Mouse (Mus musculus) heart, embryonic 14.5 days (tissue): ENCODE measurements around the gene Tmprss15. TPM values are rescaled to one million over a fixed set of nuclear protein-coding genes. Genes with fewer than 3 reads are reported as not detected.

Experiments used
- ATAC-seq: fragments of 200-750 bp; cut with Nextera tagmentation; 2 replicates; pipeline ENCODE4 v1.8.0; 2017; ENCODE audit warnings: low read depth, moderate TSS enrichment; ENCODE audit not compliant: insufficient number of reproducible peaks, insufficient read depth, low FRiP score
- H3K27ac ChIP-seq, 2 experiments: fragments of 200-500 bp in 1 of 2; fragments of 300-500 bp in 1 of 2; sonication (generic) in 1 of 2; replicated peaks in 1 of 2; 2 replicates each; pipeline ENCODE4 v1.5.1; 2012 to 2014; ENCODE audit warnings: low read depth in 2 of 2, low read length in 2 of 2, control low read depth in 1 of 2, mild to moderate bottlenecking in 1 of 2, mixed read lengths in 1 of 2; ENCODE audit not compliant: control insufficient read depth in 1 of 2, insufficient read depth in 1 of 2
- H3K27me3 ChIP-seq: fragments of 300-500 bp; sonication (generic); 2 replicates; pipeline ENCODE4 v1.6.1; 2014; ENCODE audit warnings: mild to moderate bottlenecking, low read length, control low read depth; ENCODE audit not compliant: control insufficient read depth, insufficient read depth
- H3K36me3 ChIP-seq: fragments of 300-500 bp; sonication (generic); 2 replicates; pipeline ENCODE4 v1.6.1; 2014; ENCODE audit warnings: mild to moderate bottlenecking, control low read depth, low read length, mixed read lengths; ENCODE audit not compliant: control insufficient read depth, insufficient read depth
- H3K4me1 ChIP-seq, 2 experiments: fragments of 200-500 bp in 1 of 2; fragments of 300-500 bp in 1 of 2; sonication (generic) in 1 of 2; 2 replicates each; pipeline ENCODE4 v1.6.1; 2012 to 2014; ENCODE audit warnings: low read length in 2 of 2, control low read depth in 1 of 2, mixed read lengths in 1 of 2; ENCODE audit not compliant: control insufficient read depth in 2 of 2, insufficient read depth in 2 of 2
- H3K4me2 ChIP-seq: fragments of 300-500 bp; sonication (generic); 2 replicates; pipeline ENCODE4 v1.6.1; 2014; ENCODE audit warnings: mild to moderate bottlenecking, low read length
- H3K4me3 ChIP-seq, 2 experiments: fragments of 200-500 bp in 1 of 2; fragments of 300-500 bp in 1 of 2; sonication (generic) in 1 of 2; 2 replicates each; pipeline ENCODE4 v1.5.1; 2012 to 2014; ENCODE audit warnings: low read length in 2 of 2, mild to moderate bottlenecking in 2 of 2, control low read depth in 1 of 2, low read depth in 1 of 2, moderate library complexity in 1 of 2; ENCODE audit not compliant: control insufficient read depth in 1 of 2, insufficient read depth in 1 of 2
- H3K9ac ChIP-seq: fragments of 300-500 bp; sonication (generic); 2 replicates; pipeline ENCODE4 v1.6.1; 2014; ENCODE audit warnings: mild to moderate bottlenecking, low read length
- H3K9me3 ChIP-seq: fragments of 300-500 bp; sonication (generic); 2 replicates; pipeline ENCODE4 v1.6.1; 2016; ENCODE audit warnings: low read length, control low read depth; ENCODE audit not compliant: control insufficient read depth
- WGBS: fragments of 180-500 bp; shearing (Covaris S2); extraction: QIAGEN DNeasy Blood & Tissue Kit; methylation state at CpG from one replicate; pipeline ENCODE4 v1.1.7; 2014; 5-methylcytosine and 5-hydroxymethylcytosine counted together
- polyA plus RNA-seq: library from polyadenylated mRNA; unstranded; fragments of >200 nt; fragmentation: Nextera tagmentation; extraction: Ambion mirVana; gene quantifications from 2 replicates; pipeline ENCODE4 v1.2.1, GENCODE M21; 2014

The Tmprss15 gene
- not detected in 2 replicates for polyA plus RNA-seq

DNA sequence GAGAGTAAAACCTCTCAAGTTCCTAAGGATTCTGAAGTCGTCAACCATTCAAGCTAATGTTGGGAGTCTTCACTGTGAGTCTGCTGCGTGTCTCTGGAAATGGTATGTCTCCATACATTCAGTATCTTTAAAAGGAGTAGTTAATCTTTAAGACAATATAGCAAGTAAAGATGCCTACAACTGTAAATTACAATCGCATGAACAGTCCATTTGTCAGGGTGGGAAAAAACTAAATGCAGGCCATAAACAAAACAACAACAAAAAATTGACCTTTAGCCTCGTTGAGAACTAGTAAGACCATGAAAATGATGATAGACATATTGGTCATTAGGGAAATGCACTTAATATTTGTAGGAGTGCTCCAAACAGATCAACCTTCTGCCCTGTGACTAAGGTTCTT lies at the start of gene Tmprss15:
Gene Tmprss15, minus strand, starts transcription at position 101 of the 400 bp plus-strand sequence.
- no peaks in the 10 kb centered on the region for H3K36me3 ChIP-seq
- 77% methylated on average over 4 of the region's 4 CpGs for WGBS
- no peak within 1 kb of the TSS for H3K9ac ChIP-seq
- ATAC-seq = no peak
- H3K9me3 ChIP-seq = no peaks in the 10 kb centered on the region
- H3K27me3 ChIP-seq = no peaks in the 10 kb centered on the region
- H3K4me3 ChIP-seq = no peak within 1 kb of the TSS
- no peak within 1 kb of the TSS for H3K4me2 ChIP-seq
- H3K4me1 ChIP-seq = no peaks in the 10 kb centered on the region
- no peak within 1 kb of the TSS for H3K27ac ChIP-seq

DNA sequence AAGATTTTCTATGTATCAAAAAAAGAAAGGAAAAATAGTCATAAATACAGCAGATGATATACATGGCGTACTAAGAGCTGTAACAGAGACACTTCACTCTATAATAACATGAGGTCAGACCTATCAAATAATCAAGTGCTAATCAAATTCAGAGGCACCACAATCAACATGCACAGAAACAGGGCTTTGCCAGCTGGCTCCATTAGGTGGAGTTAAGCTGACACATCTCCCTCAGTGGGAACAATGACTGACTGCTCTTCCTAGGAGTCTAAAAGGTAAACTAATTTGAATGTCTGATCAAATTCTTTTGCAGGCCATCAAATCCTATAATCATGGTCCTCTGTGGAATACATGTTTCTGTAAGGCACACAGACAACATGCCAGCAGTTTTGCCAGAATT lies 24.0 kb upstream of the Tmprss15 start:
- Histone ChIP-seq H3K4me1 (no peaks in the 10 kb centered on the region), H3K9me3 (no peaks in the 10 kb centered on the region), H3K27ac (no peak overlapping the region), H3K9ac (no peak overlapping the region), H3K4me3 (no peak overlapping the region), H3K27me3 (no peaks in the 10 kb centered on the region), H3K36me3 (no peaks in the 10 kb centered on the region), H3K4me2 (no peak overlapping the region)
- ATAC-seq = no peak
- 74% methylated on average over 1 of the region's 1 CpGs for WGBS

DNA sequence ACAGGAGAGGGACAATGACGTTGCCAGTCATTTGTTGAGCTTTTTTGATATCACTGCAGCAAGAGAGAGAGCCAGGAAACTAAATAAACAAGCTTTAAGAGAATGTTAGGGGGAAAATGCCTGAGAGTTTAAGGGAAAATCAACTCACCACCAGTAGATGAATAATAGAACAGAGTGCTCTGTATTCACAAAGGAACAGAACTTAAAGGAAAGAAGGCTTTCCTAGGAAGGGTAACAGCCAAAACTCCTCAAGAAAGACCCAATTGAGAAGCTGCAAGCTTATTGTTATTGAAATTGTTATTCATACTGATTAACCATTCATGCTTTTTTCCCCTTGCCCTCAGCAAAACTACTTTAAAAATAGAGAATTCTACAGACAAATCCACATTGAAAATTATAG lies 18.6 kb upstream of the Tmprss15 start:
- 34% methylated on average over 1 of the region's 1 CpGs for whole genome bisulfite sequencing
- no peak overlapping the region for H3K4me3 ChIP-seq
- H3K4me2 ChIP-seq = no peak overlapping the region
- H3K9me3 ChIP-seq = no peaks in the 10 kb centered on the region
- H3K27ac ChIP-seq = no peak overlapping the region
- no peaks in the 10 kb centered on the region for H3K27me3 ChIP-seq
- ATAC-seq = no peak
- H3K4me1 ChIP-seq = no peaks in the 10 kb centered on the region
- H3K36me3 ChIP-seq = no peaks in the 10 kb centered on the region
- no peak overlapping the region for H3K9ac ChIP-seq

DNA sequence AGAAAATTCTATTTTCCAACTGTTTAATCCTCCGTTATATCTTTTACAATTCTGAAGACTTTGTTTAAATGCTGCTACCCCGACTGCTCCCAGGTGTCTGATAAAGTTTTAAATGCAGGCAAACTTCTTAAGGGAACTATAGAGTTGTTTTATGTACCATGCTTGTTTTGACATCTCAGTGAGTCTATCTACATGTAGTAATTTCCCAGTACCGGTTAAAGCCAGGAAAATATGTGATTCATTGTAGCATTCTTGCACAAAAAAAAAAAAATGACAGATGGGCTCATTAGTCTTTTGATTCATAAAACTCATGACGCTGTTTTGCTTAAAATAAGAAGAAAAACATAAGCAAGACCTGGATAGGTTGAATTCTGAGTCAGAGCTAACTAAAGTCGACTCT lies 18.1 kb upstream of the Tmprss15 start:
- 73% methylated on average over 5 of the region's 5 CpGs for WGBS
- ATAC-seq = no peak
- no peak overlapping the region for H3K4me2 ChIP-seq
- H3K4me1 ChIP-seq = no peaks in the 10 kb centered on the region
- H3K27me3 ChIP-seq = no peaks in the 10 kb centered on the region
- no peak overlapping the region for H3K27ac ChIP-seq
- H3K9me3 ChIP-seq = no peaks in the 10 kb centered on the region
- no peaks in the 10 kb centered on the region for H3K36me3 ChIP-seq
- H3K4me3 ChIP-seq = no peak overlapping the region
- no peak overlapping the region for H3K9ac ChIP-seq

DNA sequence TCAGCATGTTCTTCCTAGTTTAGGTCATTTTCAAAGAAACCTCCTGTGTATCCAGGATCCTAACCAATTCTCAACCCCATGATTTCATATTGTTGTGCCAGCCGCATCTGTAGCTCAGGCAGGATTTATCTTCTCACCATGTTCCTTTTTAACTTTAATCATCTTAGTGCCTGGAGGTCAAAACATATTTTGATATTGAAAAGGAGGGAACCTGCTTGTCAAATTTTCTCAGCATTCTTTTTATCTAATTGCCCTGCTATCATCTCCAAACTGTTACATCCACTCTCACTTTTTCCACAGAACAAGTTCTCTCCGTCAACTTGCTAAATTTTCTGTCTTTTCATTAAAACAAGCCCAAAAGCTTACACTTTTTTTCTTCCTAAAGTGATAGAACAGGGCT lies 9.4 kb upstream of the Tmprss15 start:
- no peak for ATAC-seq

DNA sequence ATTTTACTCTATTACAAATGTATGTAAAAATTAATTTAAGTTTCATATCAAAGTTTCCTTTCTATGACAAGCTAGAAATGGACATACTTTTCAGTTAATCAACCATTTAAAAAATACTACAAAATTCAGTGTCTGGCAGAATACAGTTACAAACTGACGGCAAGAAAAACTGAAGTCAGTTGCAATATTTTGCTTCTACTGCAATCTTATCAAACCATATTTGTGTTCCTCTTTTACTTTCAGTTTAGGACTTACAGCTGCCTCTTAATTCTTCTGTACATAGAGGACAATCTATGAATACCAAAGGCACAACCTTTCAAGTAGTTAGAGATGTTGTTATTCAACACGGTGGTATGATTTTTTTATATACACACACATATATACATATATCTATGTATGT lies 7.4 kb upstream of the Tmprss15 start:
- Histone ChIP-seq H3K27ac (no peak overlapping the region), H3K4me3 (no peak overlapping the region), H3K4me1 (no peaks in the 10 kb centered on the region), H3K9ac (no peak overlapping the region), H3K27me3 (no peaks in the 10 kb centered on the region), H3K36me3 (no peaks in the 10 kb centered on the region), H3K4me2 (no peak overlapping the region), H3K9me3 (no peaks in the 10 kb centered on the region)
- no peak for ATAC-seq
- 86% methylated on average over 2 of the region's 2 CpGs for WGBS

More for the DNA sequence above, 9.4 kb upstream of the Tmprss15 start:
- no peak overlapping the region for H3K27ac ChIP-seq
- H3K27me3 ChIP-seq = no peaks in the 10 kb centered on the region
- H3K9ac ChIP-seq = no peak overlapping the region
- H3K36me3 ChIP-seq = no peaks in the 10 kb centered on the region
- H3K9me3 ChIP-seq = no peaks in the 10 kb centered on the region
- no peak overlapping the region for H3K4me3 ChIP-seq
- H3K4me1 ChIP-seq = no peaks in the 10 kb centered on the region
- 82% methylated on average over 2 of the region's 2 CpGs for WGBS
- H3K4me2 ChIP-seq = no peak overlapping the region

DNA sequence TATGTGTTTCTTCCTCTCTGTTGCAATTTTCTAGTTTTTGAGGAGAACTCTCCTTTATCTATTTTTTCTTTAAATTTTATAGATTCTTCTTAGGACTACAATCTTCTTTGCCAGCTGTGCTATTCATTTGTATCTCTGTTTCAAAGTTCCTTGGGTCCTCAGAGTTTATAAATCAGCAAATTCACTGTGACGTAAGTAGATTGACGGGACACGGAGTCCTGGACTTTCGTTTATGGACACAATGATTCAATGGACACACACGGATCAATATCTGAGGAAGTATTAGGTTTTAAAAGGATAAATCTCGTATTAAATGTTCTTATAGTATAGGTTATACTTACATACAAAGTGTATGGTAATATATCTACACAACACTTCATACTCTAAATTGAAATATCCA lies 4.3 kb downstream of the Tmprss15 start:
- 84% methylated on average over 6 of the region's 6 CpGs for WGBS
- H3K4me1 ChIP-seq = no peaks in the 10 kb centered on the region

DNA sequence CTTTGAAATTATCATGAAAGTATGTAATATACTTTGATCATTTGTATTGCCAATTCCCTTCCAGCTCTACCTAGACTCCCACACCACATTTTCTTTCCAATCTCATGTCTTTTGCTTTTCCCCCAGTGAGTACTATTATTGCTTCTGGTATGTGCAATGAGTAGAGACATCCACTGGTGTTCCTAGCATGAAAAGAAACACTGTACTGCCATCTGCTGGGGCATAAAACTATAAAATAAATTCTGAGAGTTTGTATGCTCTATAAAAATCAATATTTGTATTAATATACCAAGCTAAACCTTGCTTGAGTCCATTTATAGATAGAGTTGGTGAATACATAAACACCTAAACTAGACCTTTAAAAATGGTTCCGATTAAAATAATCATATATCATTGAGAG lies 27.0 kb downstream of the Tmprss15 start:
- WGBS = 80% methylated on average over 1 of the region's 1 CpGs
- Histone ChIP-seq H3K27me3 (no peaks in the 10 kb centered on the region), H3K4me3 (no peak overlapping the region), H3K36me3 (no peaks in the 10 kb centered on the region), H3K4me2 (no peak overlapping the region), H3K27ac (no peak overlapping the region), H3K9me3 (no peaks in the 10 kb centered on the region), H3K4me1 (no peaks in the 10 kb centered on the region), H3K9ac (no peak overlapping the region)
- no peak for ATAC-seq

More for the DNA sequence above, 4.3 kb downstream of the Tmprss15 start:
- no peaks in the 10 kb centered on the region for H3K27me3 ChIP-seq
- no peak for ATAC-seq
- H3K36me3 ChIP-seq = no peaks in the 10 kb centered on the region
- no peaks in the 10 kb centered on the region for H3K9me3 ChIP-seq
- no peak overlapping the region for H3K27ac ChIP-seq
- H3K9ac ChIP-seq = no peak overlapping the region
- no peak overlapping the region for H3K4me3 ChIP-seq
- no peak overlapping the region for H3K4me2 ChIP-seq
